Mouse (Mus musculus) kidney, adult 2 months (tissue): ENCODE measurements at regions not wholly inside any gene's neighbourhood (a gene's known extent, or its start where the extent isn't known, plus 50 kb on each side); places are given as distances from the start of the nearest gene placed in this dataset.

Experiments
- CTCF ChIP-seq: fragments of 200-500 bp; conservative IDR thresholded peaks from 2 replicates; pipeline ENCODE4 v1.5.1; 2011; ENCODE audit warnings: low read depth, mild to moderate bottlenecking, control low read depth, low read length, moderate library complexity, mixed read lengths; ENCODE audit not compliant: insufficient read depth, insufficient read length
- POLR2A ChIP-seq: fragments of 200-500 bp; IDR thresholded peaks from one replicate; pipeline ENCODE4 v1.6.1; 2011; ENCODE audit warnings: low read depth, low read length, control low read depth

GRCm38 (mm10) chr12:70657493-70657810 is 167.9 kb upstream of the Frmd6 start:
- TF ChIP-seq CTCF (no peak), POLR2A (no peak)
